Mouse (Mus musculus): Measurements from ENCODE around the gene Ccnd3. TPM values are rescaled to one million over a fixed set of nuclear protein-coding genes. Genes with fewer than 3 reads are reported as not detected.

Ccnd3 gene
- polyA plus RNA-seq, 3 experiments from 2014 or later = 124 to 141 (median 130) TPM

GRCm38 (mm10) chr17:47551049-47551448 is 46.2 kb downstream of the Ccnd3 start:
- ATAC-seq = no peak

GRCm38 (mm10) chr17:47552994-47553393 is 48.1 kb downstream of the Ccnd3 start:
- no peak for ATAC-seq

- no peak for ATAC-seq
These were observed 49.8 kb downstream of the Ccnd3 start for GRCm38 (mm10) chr17:47554621-47555020.

GRCm38 (mm10) chr17:47557179-47557578 is 52.3 kb downstream of the Ccnd3 start:
- ATAC-seq = no peak

DNA sequence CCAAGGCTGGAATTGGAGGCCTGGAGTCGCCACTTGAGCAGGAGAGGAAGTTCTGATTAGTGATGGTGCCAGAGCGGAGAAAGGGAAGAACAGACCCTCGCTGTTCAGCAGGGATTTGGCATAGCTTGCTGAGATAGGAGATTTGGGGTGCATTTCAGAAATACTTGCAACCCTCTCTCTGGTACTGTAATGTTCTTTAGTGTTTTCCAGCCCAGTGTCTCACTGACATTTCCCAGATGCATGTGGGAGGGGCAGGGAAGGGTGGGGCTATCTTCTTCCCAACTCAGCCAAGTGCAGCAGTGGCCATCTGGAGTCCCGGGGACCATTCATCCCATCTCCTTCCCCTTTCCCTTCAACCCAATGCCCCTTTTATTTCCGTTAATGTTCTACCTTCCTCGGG is 54.9 kb downstream of the Ccnd3 start:
- ATAC-seq = no peak

GRCm38 (mm10) chr17:47562875-47563274 is 58.0 kb downstream of the Ccnd3 start:
- ATAC-seq = no peak

DNA sequence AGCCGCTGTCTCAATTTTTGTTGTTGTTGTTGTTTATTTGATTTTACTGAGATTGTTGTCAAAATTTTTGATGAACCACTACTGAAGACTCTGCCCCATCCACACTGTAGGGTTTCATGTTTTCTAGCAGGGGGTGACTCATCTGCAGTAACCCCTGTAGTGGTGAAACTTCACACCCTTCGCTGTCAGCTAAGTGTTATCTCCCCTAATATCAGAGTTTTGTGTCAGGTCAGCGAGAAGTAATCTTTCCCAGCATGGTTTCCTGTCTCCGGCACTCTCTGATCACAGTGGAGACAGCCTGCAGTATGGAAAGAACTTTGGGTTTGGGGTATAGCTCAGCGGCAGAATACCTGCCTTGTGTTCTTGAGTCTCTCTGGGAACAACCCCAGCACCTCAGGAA is 59.8 kb downstream of the Ccnd3 start:
- peak; percentile 46 for ATAC-seq

- no peak for ATAC-seq
These were observed 61.3 kb downstream of the Ccnd3 start for GRCm38 (mm10) chr17:47566133-47566532.

DNA sequence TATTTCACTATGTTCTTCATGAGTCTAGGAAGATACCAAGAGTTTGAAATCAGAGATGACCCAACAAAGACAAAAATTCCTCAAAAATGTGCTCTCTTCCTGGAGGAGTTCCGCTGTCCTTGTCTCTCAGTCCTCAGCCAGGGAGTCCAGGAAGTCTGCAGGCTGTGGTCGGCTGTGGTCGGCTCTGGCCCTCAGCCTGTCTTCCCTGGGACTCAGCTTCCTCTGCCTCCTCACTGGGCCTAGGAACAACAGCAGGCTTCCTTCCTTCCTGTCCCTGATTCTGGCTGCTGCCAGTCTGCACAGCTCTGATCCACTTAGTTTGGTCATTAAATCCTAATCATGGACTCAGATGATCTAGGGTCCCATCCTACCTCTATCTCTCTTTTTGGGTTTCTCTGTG is 62.4 kb downstream of the Ccnd3 start:
- no peak for ATAC-seq

GRCm38 (mm10) chr17:47568389-47568788 is 63.5 kb downstream of the Ccnd3 start:
- ATAC-seq = no peak

DNA sequence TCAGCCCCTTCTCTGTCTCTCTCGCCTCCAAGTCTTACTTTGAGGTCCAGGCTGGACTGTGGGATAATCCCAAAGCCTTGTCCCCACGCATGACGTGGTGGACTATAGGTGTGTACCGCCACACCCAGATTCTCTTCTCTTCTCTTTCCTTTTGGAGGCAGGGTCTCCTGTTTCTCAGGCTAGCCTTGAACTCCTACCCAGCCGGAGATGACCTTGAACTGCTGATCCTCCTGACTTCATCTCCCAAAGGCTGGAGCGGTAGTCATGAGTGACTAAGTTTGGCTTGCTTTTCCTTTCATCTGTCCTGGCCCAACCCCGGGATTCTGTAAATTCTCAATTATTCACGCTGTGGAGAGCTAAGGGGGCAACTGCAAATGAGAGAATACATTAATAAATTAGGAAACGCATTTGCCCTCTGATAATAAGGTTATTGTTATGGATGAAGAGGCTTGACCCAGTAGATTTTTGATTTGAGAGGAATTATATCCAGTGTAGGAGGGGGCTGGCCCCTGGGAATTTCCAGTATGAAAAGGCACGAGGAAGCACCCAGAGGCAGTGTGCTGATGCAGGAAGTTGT is 64.2 kb downstream of the Ccnd3 start:
- no peak for ATAC-seq

- no peak for ATAC-seq
These were observed 66.8 kb downstream of the Ccnd3 start for GRCm38 (mm10) chr17:47571621-47572020.

DNA sequence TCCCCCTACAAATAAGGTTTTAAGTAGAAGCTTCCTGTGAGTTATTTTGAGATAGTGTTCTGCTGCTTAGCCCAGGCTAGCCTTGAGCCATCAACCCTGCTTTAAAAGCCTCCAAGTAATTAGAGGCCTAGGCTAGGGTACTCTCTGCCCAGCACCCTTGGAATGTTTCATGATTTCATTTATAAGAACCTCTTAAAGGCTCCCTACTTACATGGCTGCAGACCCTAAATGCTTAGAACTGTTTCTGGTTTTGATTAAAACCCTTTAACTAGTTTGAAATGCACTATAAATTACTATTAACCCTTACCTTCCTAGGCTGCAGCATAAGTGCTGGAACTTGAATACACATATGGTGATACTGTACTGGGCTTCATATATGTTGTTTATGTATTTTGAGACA is 67.6 kb downstream of the Ccnd3 start:
- no peak for ATAC-seq

GRCm38 (mm10) chr17:47574028-47574427 is 69.2 kb downstream of the Ccnd3 start:
- no peak for ATAC-seq

- ATAC-seq = no peak
These were observed 70.0 kb downstream of the Ccnd3 start for GRCm38 (mm10) chr17:47574830-47575229.

DNA sequence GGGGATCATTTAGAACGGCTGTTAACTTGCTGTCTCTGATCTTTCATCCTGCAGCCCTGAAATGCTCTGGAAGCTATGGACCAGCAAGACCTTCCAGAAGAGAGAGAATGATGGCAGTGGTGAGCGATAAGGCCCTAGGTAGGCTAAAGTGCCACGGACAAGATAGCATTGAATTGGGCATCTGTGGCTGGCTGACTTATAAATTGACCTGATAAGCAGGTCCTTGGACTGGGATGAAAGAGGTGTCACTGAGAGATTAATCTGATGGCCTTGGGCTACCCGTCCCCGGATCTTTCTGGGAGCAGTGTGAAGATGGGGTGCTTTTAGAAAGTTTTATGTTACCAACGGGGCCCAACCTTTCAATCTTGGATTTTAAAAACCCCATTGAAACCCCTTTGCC is 73.8 kb downstream of the Ccnd3 start:
- ATAC-seq = no peak

DNA sequence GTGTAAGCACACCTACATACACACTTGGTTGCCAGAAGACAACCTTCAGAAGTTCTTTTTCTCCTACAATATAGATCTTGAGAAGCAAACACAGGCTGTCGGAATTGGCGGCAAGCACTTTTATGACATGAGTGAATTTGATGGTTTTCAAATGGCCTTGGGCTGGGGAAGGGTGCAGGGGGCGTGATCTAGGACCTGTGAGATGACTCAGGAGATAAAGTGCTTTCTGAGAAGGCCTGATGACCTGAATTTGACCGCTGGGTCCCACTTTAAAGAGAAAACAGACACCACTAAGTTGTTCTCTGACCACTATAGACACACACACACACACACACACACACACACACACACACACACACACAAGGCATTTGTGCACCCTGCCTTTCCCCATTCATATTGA is 76.1 kb downstream of the Ccnd3 start:
- no peak for ATAC-seq

DNA sequence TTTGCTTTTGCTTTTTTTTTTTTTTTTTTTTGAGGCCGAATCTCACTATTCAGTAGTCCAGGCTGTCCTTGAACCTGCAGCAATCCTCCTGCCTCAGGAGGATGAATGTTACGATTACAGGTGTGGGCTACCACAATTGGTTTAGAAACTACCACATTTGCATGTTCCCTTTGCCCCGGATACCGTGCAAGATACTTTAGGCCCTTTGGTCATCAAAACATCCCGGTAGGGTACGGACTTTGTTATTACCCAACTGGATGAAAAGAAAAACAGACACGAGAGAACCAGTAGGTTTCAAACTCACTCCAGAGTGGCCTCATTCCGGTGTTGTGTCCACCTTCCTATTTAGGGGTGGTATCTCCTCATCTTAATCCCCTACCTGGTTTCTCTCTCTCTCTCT is 83.7 kb downstream of the Ccnd3 start:
- ATAC-seq = no peak

DNA sequence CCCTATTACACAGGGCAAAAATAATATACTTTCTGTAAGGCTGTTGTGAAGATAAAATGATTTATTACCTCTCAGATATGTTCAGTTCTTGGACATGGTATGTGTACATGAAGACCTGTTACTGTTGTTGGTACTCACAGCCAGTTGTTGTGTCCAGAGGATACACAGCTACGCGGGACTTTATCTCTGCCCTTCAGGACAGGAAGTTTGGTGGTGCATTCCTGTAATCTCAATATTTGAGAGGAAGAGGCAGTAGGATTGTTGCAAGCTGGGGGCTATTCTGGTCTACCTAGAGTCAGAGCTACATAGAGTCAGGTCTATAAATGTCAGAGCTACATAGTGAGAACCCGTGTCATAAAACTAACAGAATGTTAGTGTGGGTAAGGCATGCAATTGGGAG is 86.2 kb downstream of the Ccnd3 start:
- no peak for ATAC-seq

DNA sequence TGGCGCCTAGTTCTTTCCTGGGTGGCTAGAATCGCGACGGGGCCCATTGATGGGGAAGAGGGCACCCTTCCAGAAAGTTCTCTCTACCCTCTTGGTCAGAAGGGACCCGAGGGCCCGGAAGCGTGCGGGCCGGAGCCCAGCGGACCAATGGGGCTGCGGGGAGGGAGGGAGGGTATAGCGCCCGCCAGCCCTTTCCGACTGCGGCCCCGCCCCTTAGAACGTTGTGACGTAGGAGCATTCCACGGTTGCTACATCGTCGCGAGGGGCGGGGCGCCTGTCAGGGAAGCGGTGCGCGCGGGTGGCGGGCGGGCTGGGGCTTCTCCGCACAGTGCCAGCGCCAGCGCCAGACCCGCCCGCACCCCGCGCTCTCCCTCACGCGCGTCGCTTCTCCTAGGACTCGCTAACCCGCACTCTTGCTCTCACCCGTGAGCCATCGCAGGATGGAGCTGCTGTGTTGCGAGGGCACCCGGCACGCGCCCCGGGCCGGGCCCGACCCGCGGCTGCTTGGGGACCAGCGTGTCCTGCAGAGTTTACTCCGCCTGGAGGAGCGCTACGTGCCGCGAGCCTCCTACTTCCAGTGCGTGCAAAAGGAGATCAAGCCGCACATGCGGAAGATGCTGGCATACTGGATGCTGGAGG is 88.5 kb downstream of the Ccnd3 start:
- ATAC-seq = peak; percentile 76

DNA sequence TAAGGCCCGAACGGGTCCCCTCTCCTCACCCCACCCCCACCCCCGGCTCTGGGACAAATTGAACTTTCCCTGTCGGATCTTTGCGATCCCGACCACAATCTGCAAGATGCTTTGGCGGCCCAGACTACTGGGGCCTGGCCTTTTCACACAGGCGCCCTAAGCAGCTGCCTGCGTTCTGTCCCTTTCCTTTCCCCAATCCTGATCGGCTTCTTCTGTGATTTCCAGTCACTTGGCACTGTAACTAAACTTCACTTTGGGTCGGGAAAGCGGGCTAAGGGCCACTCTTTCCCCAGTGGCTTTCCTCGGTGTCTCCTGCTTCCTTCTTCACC is 89.0 kb downstream of the Ccnd3 start:
- no peak for ATAC-seq

- ATAC-seq = peak; percentile 22
These were observed 89.5 kb downstream of the Ccnd3 start for GRCm38 (mm10) chr17:47594183-47594968.

DNA sequence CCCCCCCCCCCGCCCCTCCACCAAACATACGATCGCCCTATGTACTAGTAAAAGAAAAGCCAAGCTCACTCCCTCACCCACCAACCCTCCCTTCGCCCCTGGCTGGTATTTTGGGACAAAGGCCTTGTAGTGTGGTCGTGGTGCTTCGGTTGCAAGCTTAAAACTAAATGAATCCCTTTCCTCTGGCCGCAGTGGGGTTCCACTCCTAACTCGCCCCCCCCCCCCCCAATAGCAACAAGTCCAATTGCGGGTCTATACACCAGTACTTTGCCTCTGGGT is 90.1 kb downstream of the Ccnd3 start:
- no peak for ATAC-seq
